Mouse (Mus musculus) olfactory bulb, adult 2 months (tissue): ENCODE data around the gene 4930426L09Rik. TPM values are rescaled to one million over a fixed set of nuclear protein-coding genes. Genes with fewer than 3 reads are reported as not detected.

Experiments
- H3K27ac ChIP-seq: fragments of 200-500 bp; 2 replicates; pipeline ENCODE4 v1.5.1; 2012; ENCODE audit warnings: low read depth, low read length; ENCODE audit not compliant: insufficient read depth
- H3K4me1 ChIP-seq: fragments of 200-500 bp; 2 replicates; pipeline ENCODE4 v1.6.1; 2012; ENCODE audit warnings: low read length; ENCODE audit not compliant: control insufficient read depth, insufficient read depth
- H3K4me3 ChIP-seq: fragments of 200-500 bp; 2 replicates; pipeline ENCODE4 v1.5.1; 2012; ENCODE audit warnings: mild to moderate bottlenecking, low read depth, low read length, moderate library complexity; ENCODE audit not compliant: insufficient read depth
- CTCF ChIP-seq: fragments of 200-500 bp; IDR thresholded peaks from 2 replicates; pipeline ENCODE4 v1.5.1; 2012; ENCODE audit warnings: low read depth, mild to moderate bottlenecking, low read length, moderate library complexity; ENCODE audit not compliant: insufficient read depth
- POLR2A ChIP-seq: fragments of 200-500 bp; IDR thresholded peaks from 2 replicates; pipeline ENCODE4 v1.6.1; 2012; ENCODE audit warnings: mild to moderate bottlenecking, low read depth, low read length, moderate library complexity; ENCODE audit not compliant: insufficient read depth
- WGBS: fragments of 180-500 bp; shearing (Covaris S2); methylation state at CpG from one replicate; pipeline ENCODE4 v1.1.7; 2018; 5-methylcytosine and 5-hydroxymethylcytosine counted together
- polyA plus RNA-seq: library from polyadenylated mRNA; stranded (reverse); fragments of >200 nt; gene quantifications from 2 replicates; pipeline ENCODE4 v1.2.4, GENCODE M21; 2012; ENCODE audit warnings: low replicate concordance; ENCODE audit not compliant: missing spikeins, insufficient read depth, insufficient read length

The 4930426L09Rik gene
- polyA plus RNA-seq, 1 experiment, result not detected

- TF ChIP-seq CTCF, result no peak
- no peak for TF ChIP-seq POLR2A
- WGBS, result 88% methylated on average over 4 of the region's 4 CpGs
- no peak overlapping the region for H3K27ac ChIP-seq
- peaks cover 9% of the 10 kb centered on the region for H3K4me1 ChIP-seq
- H3K4me3 ChIP-seq, result no peak overlapping the region
Measured at GRCm38 (mm10) chr2:18979046-18979445, 19.1 kb upstream of the 4930426L09Rik start.

- TF ChIP-seq CTCF (no peak), POLR2A (no peak)
Measured at GRCm38 (mm10) chr2:18979675-18980074, 18.5 kb upstream of the 4930426L09Rik start.

GRCm38 (mm10) chr2:18982581-18982980 is 15.6 kb upstream of the 4930426L09Rik start:
- Histone ChIP-seq H3K27ac (no peak overlapping the region), H3K4me1 (peaks cover 7% of the 10 kb centered on the region), H3K4me3 (no peak overlapping the region)
- 87% methylated on average over 6 of the region's 6 CpGs for WGBS
- no peak for TF ChIP-seq POLR2A
- no peak for TF ChIP-seq CTCF

More at GRCm38 (mm10) chr2:18979675-18980074, 18.5 kb upstream of the 4930426L09Rik start:
- WGBS, result 55% methylated on average over 7 of the region's 7 CpGs
- Histone ChIP-seq H3K4me1 (peaks cover 9% of the 10 kb centered on the region), H3K27ac (no peak overlapping the region), H3K4me3 (no peak overlapping the region)

- Histone ChIP-seq H3K27ac (no peak overlapping the region), H3K4me3 (no peak overlapping the region), H3K4me1 (peaks cover 7% of the 10 kb centered on the region)
- TF ChIP-seq CTCF (no peak), POLR2A (no peak)
Measured at GRCm38 (mm10) chr2:18983546-18983945, 14.6 kb upstream of the 4930426L09Rik start.

- peaks cover 6% of the 10 kb centered on the region for H3K4me1 ChIP-seq
- WGBS, result 93% methylated on average over 15 of the region's 15 CpGs
- TF ChIP-seq CTCF (no peak), POLR2A (no peak)
- H3K4me3 ChIP-seq, result no peak overlapping the region
- no peak overlapping the region for H3K27ac ChIP-seq
Measured at GRCm38 (mm10) chr2:18984095-18984847, 13.9 kb upstream of the 4930426L09Rik start.

GRCm38 (mm10) chr2:18985506-18985905 is 12.6 kb upstream of the 4930426L09Rik start:
- WGBS, result 83% methylated on average over 3 of the region's 3 CpGs
- H3K4me3 ChIP-seq, result no peak overlapping the region
- no peak overlapping the region for H3K27ac ChIP-seq
- no peak for TF ChIP-seq POLR2A
- H3K4me1 ChIP-seq, result no peaks in the 10 kb centered on the region

GRCm38 (mm10) chr2:18988885-18989284 is 9.3 kb upstream of the 4930426L09Rik start:
- no peak overlapping the region for H3K4me3 ChIP-seq
- H3K27ac ChIP-seq, result no peak overlapping the region
- TF ChIP-seq POLR2A (no peak), CTCF (no peak)
- 77% methylated on average over 3 of the region's 3 CpGs for whole genome bisulfite sequencing
- peaks cover 2% of the 10 kb centered on the region; the same call in 1 of the 2 replicates for H3K4me1 ChIP-seq

- no peak overlapping the region for H3K4me3 ChIP-seq
- H3K27ac ChIP-seq, result no peak overlapping the region
- TF ChIP-seq CTCF (no peak), POLR2A (no peak)
- peaks cover 2% of the 10 kb centered on the region; the same call in 1 of the 2 replicates for H3K4me1 ChIP-seq
- WGBS, result 78% methylated on average over 7 of the region's 7 CpGs
Measured at GRCm38 (mm10) chr2:18992512-18993510, 5.3 kb upstream of the 4930426L09Rik start.
